Mouse (Mus musculus): ENCODE results near the gene Tspan4.

DNA sequence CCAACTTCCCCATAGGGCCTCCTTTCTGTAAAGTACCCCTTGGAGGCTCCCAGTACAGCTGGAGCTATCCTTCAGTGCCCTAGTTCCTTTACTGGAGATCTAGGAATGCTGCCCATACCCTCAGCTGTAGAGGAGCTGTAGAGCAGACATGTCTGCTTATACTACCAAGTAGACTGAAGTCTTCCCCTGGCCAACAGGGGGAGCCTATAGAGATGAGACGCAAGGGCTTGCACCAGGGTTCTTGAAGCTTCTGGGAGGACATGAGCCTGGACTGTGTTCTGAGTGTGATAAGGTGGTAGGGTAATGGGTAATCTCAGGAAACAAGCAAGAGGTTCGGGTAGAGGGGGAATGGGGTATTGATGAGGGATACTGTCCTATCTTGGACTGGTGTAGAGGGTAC lies 16.1 kb downstream of the Tspan4 start:
- TF ChIP-seq TAL1 (conservative IDR thresholded peaks at IDR 0.05; ENCODE audit: low read depth, low read length), result no peak
- TF ChIP-seq CTCF (IDR thresholded peaks at IDR 0.05; ENCODE audit: low read depth, low read length), result no peak
